Mouse (Mus musculus): ENCODE results near the gene Atp5d. TPM values are rescaled to one million over a fixed set of nuclear protein-coding genes. Genes with fewer than 3 reads are reported as not detected.

Atp5d gene
- total RNA-seq, 2 experiments from 2014 or later, result 535 to 725 TPM

GRCm38 (mm10) chr10:80175536-80176269 is 37.3 kb downstream of the Atp5d start:
- intact Hi-C loops (cut with DNase I), result loop anchor here (1.0 kb wide), 2 partner anchors 24 to 70 kb away; no protein-coding TSS in a partner anchor
- TF ChIP-seq CTCF (IDR thresholded peaks at IDR 0.05), result peak; percentile 91
- Histone ChIP-seq H3K27ac (no peak overlapping the region), H3K4me3 (no peak overlapping the region)
- no peak for DNase-seq

- H3K4me3 ChIP-seq, result no peak overlapping the region
- TF ChIP-seq CTCF (IDR thresholded peaks at IDR 0.05), result no peak
- intact Hi-C loops (cut with DNase I), result no loop called here
- no peak overlapping the region for H3K27ac ChIP-seq
- DNase-seq, result no peak
These were observed 37.9 kb downstream of the Atp5d start for GRCm38 (mm10) chr10:80176270-80176834.

- Histone ChIP-seq H3K4me3 (no peak overlapping the region), H3K27ac (no peak overlapping the region)
- DNase-seq, result no peak
- no peak for TF ChIP-seq CTCF (IDR thresholded peaks at IDR 0.05)
- intact Hi-C loops (cut with DNase I), result no loop called here
These were observed 39.2 kb downstream of the Atp5d start for GRCm38 (mm10) chr10:80177441-80178279.

- Histone ChIP-seq H3K27ac (peak within 1 kb of the TSS; percentile 69), H3K4me3 (peak within 1 kb of the TSS; percentile 81)
- DNase-seq, result peak; percentile 77
- no peak for TF ChIP-seq CTCF (IDR thresholded peaks at IDR 0.05)
- intact Hi-C loops (cut with DNase I), result no loop called here
These were observed 40.9 kb downstream of the Atp5d start, which contains the start of gene Efna2 for GRCm38 (mm10) chr10:80179068-80180051. Gene Efna2, plus strand, starts transcription at chr10:80179482.

GRCm38 (mm10) chr10:80180288-80180687 is 41.9 kb downstream of the Atp5d start:
- no peak overlapping the region for H3K27ac ChIP-seq
- no peak for TF ChIP-seq CTCF (IDR thresholded peaks at IDR 0.05)
- no peak for DNase-seq
- intact Hi-C loops (cut with DNase I), result no loop called here
- H3K4me3 ChIP-seq, result peak overlapping the region; percentile 81; the same call in 1 of the 2 replicates

GRCm38 (mm10) chr10:80180823-80181222 is 42.4 kb downstream of the Atp5d start:
- no peak for DNase-seq
- Histone ChIP-seq H3K27ac (no peak overlapping the region), H3K4me3 (no peak overlapping the region)
- intact Hi-C loops (cut with DNase I), result no loop called here
- TF ChIP-seq CTCF (IDR thresholded peaks at IDR 0.05), result no peak

- H3K27ac ChIP-seq, result no peak overlapping the region
- intact Hi-C loops (cut with DNase I), result no loop called here
- TF ChIP-seq CTCF (IDR thresholded peaks at IDR 0.05), result no peak
- no peak overlapping the region for H3K4me3 ChIP-seq
- no peak for DNase-seq
These were observed 44.1 kb downstream of the Atp5d start for GRCm38 (mm10) chr10:80182547-80182946.

- intact Hi-C loops (cut with DNase I), result no loop called here
- TF ChIP-seq CTCF (IDR thresholded peaks at IDR 0.05), result no peak
These were observed 48.2 kb downstream of the Atp5d start for GRCm38 (mm10) chr10:80186649-80187048.

GRCm38 (mm10) chr10:80187739-80188138 is 49.3 kb downstream of the Atp5d start:
- TF ChIP-seq CTCF (IDR thresholded peaks at IDR 0.05), result no peak
- intact Hi-C loops (cut with DNase I), result no loop called here

More at GRCm38 (mm10) chr10:80186649-80187048, 48.2 kb downstream of the Atp5d start:
- no peak overlapping the region for H3K27ac ChIP-seq
- DNase-seq, result no peak
- no peak overlapping the region for H3K4me3 ChIP-seq

GRCm38 (mm10) chr10:80188453-80189024 is 50.1 kb downstream of the Atp5d start:
- no peak for TF ChIP-seq CTCF (IDR thresholded peaks at IDR 0.05)
- Histone ChIP-seq H3K4me3 (no peak overlapping the region), H3K27ac (no peak overlapping the region)
- intact Hi-C loops (cut with DNase I), result no loop called here
- no peak for DNase-seq

More at GRCm38 (mm10) chr10:80187739-80188138, 49.3 kb downstream of the Atp5d start:
- no peak for DNase-seq
- Histone ChIP-seq H3K27ac (no peak overlapping the region), H3K4me3 (no peak overlapping the region)

GRCm38 (mm10) chr10:80189999-80190398 is 51.6 kb downstream of the Atp5d start:
- Histone ChIP-seq H3K4me3 (peak overlapping the region; percentile 68), H3K27ac (no peak overlapping the region)
- intact Hi-C loops (cut with DNase I), result no loop called here
- no peak for TF ChIP-seq CTCF (IDR thresholded peaks at IDR 0.05)
- DNase-seq, result no peak

All from gastrocnemius, adult 2 months (tissue).